Comparison of ENCODE assay signal across 10 mouse cellular contexts in the genomic region with DNA sequence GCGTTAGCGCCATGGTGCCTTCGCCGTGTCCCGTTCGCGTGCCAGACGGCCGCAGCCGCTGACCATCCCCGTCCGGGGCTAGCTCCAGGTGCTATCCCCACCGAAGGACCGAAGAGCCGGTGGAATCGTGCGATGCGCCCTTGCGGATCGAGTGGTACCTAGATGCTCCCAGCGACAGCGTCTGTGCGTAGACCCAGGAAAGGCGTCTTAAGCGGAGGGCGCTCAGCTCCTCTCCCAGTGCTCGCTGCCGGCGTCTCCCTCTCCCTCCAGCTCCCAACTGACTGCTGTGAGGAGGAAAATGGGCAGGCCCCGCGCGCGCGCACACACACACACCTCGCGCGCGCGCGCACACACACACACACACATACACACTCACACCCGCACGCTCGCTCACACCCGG. TPM values are rescaled to one million over a fixed set of nuclear protein-coding genes. Genes with fewer than 3 reads are reported as not detected.
DNase-seq lines count a peak whose midpoint lies in the region; ATAC-seq lines count a peak whose summit lies in the region.
"Had no signal": no experiment of that assay in that cellular context is flagged by ENCODE, and none has a peak within 500 bp of the region (broad histone marks: within the 10 kb centered on the region; RNA-seq: fewer than 3 reads in every experiment).

A gene (minus strand): TSS at position 270 of the 400 bp plus-strand sequence.

- peak within 1 kb of the TSS; percentile 84 for H3K9ac ChIP-seq in neural tube, embryonic 12.5 days

- peak; percentile 38 for ATAC-seq in neural tube, embryonic 12.5 days (ENCODE audit: low FRiP score, low read depth)
- no peak for ATAC-seq in inflammation-experienced regulatory T-cells, adult 6 months

- H3K27me3 ChIP-seq in neural tube, embryonic 12.5 days (replicated peaks): peaks cover 30% of the 10 kb centered on the region

- H3K4me1 ChIP-seq in neural tube, embryonic 12.5 days: peaks cover 73% of the 10 kb centered on the region

- WGBS in neural tube, embryonic 12.5 days: under 1% methylated on average over 43 of the region's 44 CpGs

- peak within 1 kb of the TSS; percentile 64 for H3K4me3 ChIP-seq in neural tube, embryonic 12.5 days
- H3K4me3 ChIP-seq: erythroblast, embryonic 14.5 days had no signal

- H3K9me3 ChIP-seq in neural tube, embryonic 12.5 days: no peaks in the 10 kb centered on the region

- DNase-seq in embryo, embryonic 10 days (ENCODE audit: low spot score): peak; percentile 68
- DNase-seq in embryo, embryonic 9.5 days (ENCODE audit: extremely low spot score): no peak
- peak; percentile 17 for DNase-seq in thymus, postnatal 4 days
- DNase-seq in thymus, postnatal 25 days: no peak
- DNase-seq in layer of hippocampus, postnatal 36 days: peak; percentile 63 to 69
- DNase-seq in spleen, postnatal 36 days (ENCODE audit: low spot score in 2 of 2): no peak

- H3K4me2 ChIP-seq in neural tube, embryonic 12.5 days (replicated peaks): peak within 1 kb of the TSS; percentile 89

- H3K36me3 ChIP-seq in neural tube, embryonic 12.5 days: no peaks in the 10 kb centered on the region

- H3K27ac ChIP-seq in neural tube, embryonic 12.5 days: peak within 1 kb of the TSS; percentile 50; the same call in 1 of the 2 replicates

RNA-seq across cellular contexts. Expression of the gene that starts here (rescaled TPM):
- 100 to 1,000 TPM; 212 to 242 TPM for total RNA-seq in layer of hippocampus, postnatal 36 days (2021)
- polyA plus RNA-seq in neural tube, embryonic 12.5 days (2016; fragmentation: Nextera tagmentation; extraction: Ambion mirVana): 24.0 and 26.2 TPM in 2 replicates
- not detected for polyA plus RNA-seq in inflammation-experienced regulatory T-cells, adult 6 months (2017; shearing (Covaris generic))
- polyA plus RNA-seq: C2C12 had no signal

Comparison
In these comparisons a context has a peak if more than half of its experiments do, and no peak if none do; other contexts are left out.
1. RNA of the gene that starts here (polyA plus RNA-seq): 24.0 to 26.2 TPM in neural tube, embryonic 12.5 days; not detected in inflammation-experienced regulatory T-cells, adult 6 months; every median in the first group is over 10 times any median in the second.
2. DNase-seq: peak in embryo, embryonic 10 days (single experiment), thymus, postnatal 4 days (single experiment) and layer of hippocampus, postnatal 36 days (2 of 2); none in embryo, embryonic 9.5 days (single experiment), thymus, postnatal 25 days (single experiment) and spleen, postnatal 36 days (0 of 2).